Mouse (Mus musculus): ENCODE data around the gene Cep104.

DNA sequence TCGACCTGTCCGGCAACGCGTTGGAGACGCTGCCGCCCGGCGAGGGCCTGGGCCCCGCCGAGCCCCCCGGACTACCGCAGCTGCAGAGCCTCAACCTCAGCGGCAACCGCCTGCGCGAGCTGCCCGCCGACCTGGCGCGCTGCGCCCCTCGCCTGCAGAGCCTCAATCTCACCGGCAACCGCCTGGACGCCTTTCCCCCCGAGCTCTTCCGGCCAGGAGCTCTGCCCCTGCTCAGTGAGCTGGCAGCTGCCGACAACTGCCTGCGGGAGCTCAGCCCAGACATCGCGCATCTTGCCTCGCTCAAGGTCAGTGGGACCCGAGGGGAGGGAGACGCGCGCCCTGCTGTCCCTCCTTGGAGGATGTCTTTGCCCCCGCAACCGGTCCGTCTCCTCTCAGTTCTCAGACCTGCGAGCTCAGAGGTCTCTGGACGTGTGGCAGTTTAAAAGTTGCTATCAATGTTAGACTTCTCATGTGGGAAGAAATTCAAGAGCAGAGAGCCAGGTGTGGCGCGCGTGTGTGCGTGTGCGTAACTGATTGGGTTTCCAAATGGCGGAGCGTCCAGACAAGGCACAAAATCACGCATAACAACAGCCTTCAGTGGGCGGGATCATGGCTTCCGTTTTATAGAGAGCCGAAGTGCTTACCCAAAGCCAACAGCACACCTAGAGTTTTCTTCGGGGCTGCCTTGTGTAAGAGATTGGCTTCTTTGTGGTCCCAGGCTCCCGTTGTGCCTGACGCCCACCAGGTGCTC is 37.3 kb downstream of the Cep104 start:
- TF ChIP-seq CTCF (IDR thresholded peaks at IDR 0.05; ENCODE audit: control insufficient read depth, insufficient read depth, insufficient replicate concordance, low read depth, low read length): no peak
- TF ChIP-seq POLR2A (IDR thresholded peaks at IDR 0.05; ENCODE audit: control insufficient read depth, low read depth, low read length): no peak

Measured in testis, adult 2 months (tissue).